Mouse (Mus musculus) MEL (cell line): ENCODE data around the gene Peli1. TPM values are rescaled to one million over a fixed set of nuclear protein-coding genes. Genes with fewer than 3 reads are reported as not detected.
"Not testable (repeated sequence)": the region's sequence is repeated elsewhere in the genome, so short reads cannot be mapped to it uniquely, and the experiment has no call there.

ENCODE experiments used
- DNase-seq: peaks from one replicate; pipeline ENCODE4 v3.0.0; 2011; ENCODE audit warnings: low read depth, low spot score
- H3K27ac ChIP-seq: 2 replicates; pipeline ENCODE4 v1.5.1; 2012; ENCODE audit warnings: low read depth, mild to moderate bottlenecking, control low read depth, low read length, moderate library complexity; ENCODE audit not compliant: control insufficient read depth
- H3K27me3 ChIP-seq, 2 experiments: fragments of 150-350 bp in 1 of 2; sonication (generic) in 1 of 2; 2 replicates each; pipeline ENCODE4 v1.6.1; 2012; ENCODE audit warnings: low read length in 2 of 2, mild to moderate bottlenecking in 2 of 2, improper control_type of control experiment in 1 of 2, moderate library complexity in 1 of 2; ENCODE audit not compliant: insufficient read depth in 2 of 2, control insufficient read depth in 1 of 2
- H3K36me3 ChIP-seq, 2 experiments: 2 replicates each; pipeline ENCODE4 v1.6.1; 2012 to 2014; ENCODE audit warnings: low read length in 2 of 2, improper control_type of control experiment in 1 of 2, inconsistent platforms in 1 of 2, mild to moderate bottlenecking in 1 of 2; ENCODE audit not compliant: insufficient read depth in 2 of 2, control insufficient read depth in 1 of 2
- H3K4me1 ChIP-seq, 2 experiments: fragments of 150-350 bp in 1 of 2; sonication (generic) in 1 of 2; 2 replicates each; pipeline ENCODE4 v1.6.1; 2012; ENCODE audit warnings: low read length in 2 of 2, improper control_type of control experiment in 1 of 2, mild to moderate bottlenecking in 1 of 2; ENCODE audit not compliant: insufficient read depth in 2 of 2, control insufficient read depth in 1 of 2
- H3K4me3 ChIP-seq, 2 experiments: fragments of 150-350 bp in 1 of 2; sonication (generic) in 1 of 2; 2 replicates each; pipeline ENCODE4 v1.5.1; 2012; ENCODE audit warnings: low read depth in 2 of 2, low read length in 2 of 2, mild to moderate bottlenecking in 2 of 2, moderate library complexity in 2 of 2, control low read depth in 1 of 2, improper control_type of control experiment in 1 of 2; ENCODE audit not compliant: control insufficient read depth in 1 of 2, insufficient read depth in 1 of 2
- H3K79me2 ChIP-seq: 2 replicates; pipeline ENCODE4 v1.6.1; 2012; ENCODE audit warnings: mild to moderate bottlenecking, low read length, moderate library complexity; ENCODE audit not compliant: control insufficient read depth, poor library complexity, insufficient read depth
- H3K9ac ChIP-seq: 2 replicates; pipeline ENCODE4 v1.6.1; 2012; ENCODE audit warnings: low read depth, mild to moderate bottlenecking, control low read depth, low read length, moderate library complexity; ENCODE audit not compliant: control insufficient read depth, poor library complexity, severe bottlenecking
- H3K9me3 ChIP-seq: fragments of 150-350 bp; sonication (generic); replicated peaks from 2 replicates; pipeline ENCODE4 v1.6.1; 2012; ENCODE audit warnings: mild to moderate bottlenecking, low read length, improper control_type of control experiment, moderate library complexity; ENCODE audit not compliant: insufficient read depth
- CTCF ChIP-seq, 3 experiments: IDR thresholded peaks in 2 of 3; conservative IDR thresholded peaks in 1 of 3; 2 replicates each; pipeline ENCODE4 v1.5.1; 2011 to 2012; ENCODE audit warnings: low read length in 3 of 3, low read depth in 2 of 3, mild to moderate bottlenecking in 2 of 3, improper control_type of control experiment in 1 of 3, inconsistent platforms in 1 of 3, mixed read lengths in 1 of 3, moderate library complexity in 1 of 3; ENCODE audit not compliant: control insufficient read depth in 1 of 3, insufficient read depth in 1 of 3, poor library complexity in 1 of 3, severe bottlenecking in 1 of 3
- ELF1 ChIP-seq: IDR thresholded peaks from 2 replicates; pipeline ENCODE4 v1.6.1; 2014; ENCODE audit warnings: low read depth, mild to moderate bottlenecking, inconsistent platforms, low read length, improper control_type of control experiment, moderate library complexity
- EP300 ChIP-seq, 2 experiments: IDR thresholded peaks; 2 replicates each; pipeline ENCODE4 v1.6.1; 2011; ENCODE audit warnings: improper control_type of control experiment in 2 of 2, low read length in 2 of 2, low read depth in 1 of 2, mild to moderate bottlenecking in 1 of 2
- ETS1 ChIP-seq: IDR thresholded peaks from 2 replicates; pipeline ENCODE4 v1.6.1; 2012; ENCODE audit warnings: low read depth, mild to moderate bottlenecking, inconsistent platforms, low read length, improper control_type of control experiment, moderate library complexity
- GATA1 ChIP-seq: IDR thresholded peaks from 2 replicates; pipeline ENCODE4 v1.6.1; 2011; ENCODE audit warnings: low read depth, low read length, improper control_type of control experiment
- HCFC1 ChIP-seq: IDR thresholded peaks from 2 replicates; pipeline ENCODE4 v1.6.1; 2012; ENCODE audit warnings: low read depth, mild to moderate bottlenecking, inconsistent platforms, low read length, improper control_type of control experiment, moderate library complexity
- KAT2A ChIP-seq: conservative IDR thresholded peaks from 2 replicates; pipeline ENCODE4 v1.6.1; 2012; ENCODE audit warnings: low read depth, low read length, improper control_type of control experiment, inconsistent platforms
- MAFK ChIP-seq: IDR thresholded peaks from 2 replicates; pipeline ENCODE4 v1.6.1; 2011; ENCODE audit warnings: low read depth, mild to moderate bottlenecking, low read length, improper control_type of control experiment, borderline replicate concordance
- MEF2A ChIP-seq: IDR thresholded peaks from 2 replicates; pipeline ENCODE4 v1.6.1; 2014; ENCODE audit warnings: low read depth, mild to moderate bottlenecking, inconsistent platforms, low read length, improper control_type of control experiment; ENCODE audit not compliant: poor library complexity, insufficient replicate concordance, severe bottlenecking; ENCODE audit errors: extremely low read depth
- MXI1 ChIP-seq: IDR thresholded peaks from 2 replicates; pipeline ENCODE4 v1.6.1; 2011; ENCODE audit warnings: mild to moderate bottlenecking, low read depth, low read length, improper control_type of control experiment
- MYC ChIP-seq: IDR thresholded peaks from 2 replicates; pipeline ENCODE4 v1.6.1; 2011; ENCODE audit warnings: low read depth, mild to moderate bottlenecking, low read length, improper control_type of control experiment, moderate library complexity
- NELFE ChIP-seq: IDR thresholded peaks from 2 replicates; pipeline ENCODE4 v1.6.1; 2011; ENCODE audit warnings: low read depth, low read length, improper control_type of control experiment
- NRF1 ChIP-seq: IDR thresholded peaks from 2 replicates; pipeline ENCODE4 v1.6.1; 2014; ENCODE audit warnings: low read depth, mild to moderate bottlenecking, inconsistent platforms, low read length, improper control_type of control experiment, moderate library complexity; ENCODE audit not compliant: poor library complexity, insufficient read depth, severe bottlenecking
- POLR2A ChIP-seq, 2 experiments: IDR thresholded peaks; 2 replicates each; pipeline ENCODE4 v1.6.1; 2011 to 2012; ENCODE audit warnings: low read length in 2 of 2, mild to moderate bottlenecking in 2 of 2, control low read depth in 1 of 2, improper control_type of control experiment in 1 of 2, low read depth in 1 of 2, moderate library complexity in 1 of 2; ENCODE audit not compliant: control insufficient read depth in 1 of 2, insufficient read depth in 1 of 2, poor library complexity in 1 of 2
- POLR2AphosphoS5 ChIP-seq: IDR thresholded peaks from 2 replicates; pipeline ENCODE4 v1.6.1; 2012; ENCODE audit warnings: low read depth, borderline replicate concordance, mild to moderate bottlenecking, inconsistent platforms, low read length, moderate library complexity, mixed read lengths
- RCOR1 ChIP-seq: IDR thresholded peaks from 2 replicates; pipeline ENCODE4 v1.6.1; 2012; ENCODE audit warnings: low read depth, mild to moderate bottlenecking, inconsistent platforms, low read length, improper control_type of control experiment
- SIN3A ChIP-seq: IDR thresholded peaks from 2 replicates; pipeline ENCODE4 v1.6.1; 2012; ENCODE audit warnings: low read length, improper control_type of control experiment, inconsistent platforms
- TAL1 ChIP-seq: IDR thresholded peaks from 2 replicates; pipeline ENCODE4 v1.6.1; 2012; ENCODE audit warnings: mild to moderate bottlenecking, inconsistent platforms, low read length, moderate library complexity, mixed read lengths
- TCF12 ChIP-seq: IDR thresholded peaks from 2 replicates; pipeline ENCODE4 v1.6.1; 2014; ENCODE audit warnings: low read depth, mild to moderate bottlenecking, inconsistent platforms, low read length, improper control_type of control experiment, moderate library complexity
- UBTF ChIP-seq: IDR thresholded peaks from 2 replicates; pipeline ENCODE4 v1.6.1; 2012; ENCODE audit warnings: low read depth, mild to moderate bottlenecking, inconsistent platforms, low read length, improper control_type of control experiment, moderate library complexity, borderline replicate concordance; ENCODE audit not compliant: insufficient read depth
- USF1 ChIP-seq: IDR thresholded peaks from 2 replicates; pipeline ENCODE4 v1.6.1; 2014; ENCODE audit warnings: low read depth, mild to moderate bottlenecking, inconsistent platforms, low read length, improper control_type of control experiment, moderate library complexity
- USF2 ChIP-seq, 2 experiments: IDR thresholded peaks; 2 replicates each; pipeline ENCODE4 v1.6.1; 2011 to 2012; ENCODE audit warnings: improper control_type of control experiment in 2 of 2, low read length in 2 of 2, borderline replicate concordance in 1 of 2, inconsistent platforms in 1 of 2, low read depth in 1 of 2, mild to moderate bottlenecking in 1 of 2; ENCODE audit not compliant: insufficient read depth in 1 of 2
- ZC3H11A ChIP-seq: IDR thresholded peaks from 2 replicates; pipeline ENCODE4 v1.6.1; 2012; ENCODE audit warnings: low read depth, mild to moderate bottlenecking, inconsistent platforms, low read length, improper control_type of control experiment
- ZKSCAN1 ChIP-seq: IDR thresholded peaks from 2 replicates; pipeline ENCODE4 v1.6.1; 2012; ENCODE audit warnings: low read depth, mild to moderate bottlenecking, inconsistent platforms, low read length, improper control_type of control experiment, moderate library complexity
- polyA plus RNA-seq, 2 experiments: library from polyadenylated mRNA; stranded (reverse) in 1 of 2; unstranded in 1 of 2; fragments of >175 nt in 1 of 2; fragments of >200 nt in 1 of 2; gene quantifications; 2 replicates each; pipeline versions ENCODE4 v1.2.1 to v1.2.4; 2012; ENCODE audit warnings: low replicate concordance in 2 of 2, low read depth in 1 of 2; ENCODE audit not compliant: insufficient read length in 2 of 2, insufficient read depth in 1 of 2, missing spikeins in 1 of 2
- total RNA-seq: library from RNA; depleted of rRNA; stranded (reverse); fragments of 300-350 nt; gene quantifications from 2 replicates; pipeline ENCODE4 v1.2.3, GENCODE M21; 2012

Gene Peli1
- total and polyA plus RNA-seq, 3 experiments = 7.5 to 11.6 TPM; not detected in 1

- peak; percentile 58; the same call in 1 of the 2 replicates for TF ChIP-seq MEF2A
- TF ChIP-seq MAFK = no peak
- no peak for TF ChIP-seq NRF1
- TF ChIP-seq HCFC1 = no peak
- TF ChIP-seq EP300 (IDR thresholded peaks at IDR 0.05; ENCODE audit: low read depth in 1 of 2, low read length in 2 of 2) = peak; percentile 77 to 91
- no peak for TF ChIP-seq ZC3H11A
- TF ChIP-seq TCF12 = peak; percentile 87
- TF ChIP-seq UBTF = no peak
- no peak for TF ChIP-seq USF1
- TF ChIP-seq NELFE = no peak
- peak; percentile 87 for TF ChIP-seq RCOR1
- no peak for TF ChIP-seq POLR2AphosphoS5
- TF ChIP-seq MYC = 0 out of 2 replicates have a peak, but pooled peaks have one; percentile 55
Measured at GRCm38 (mm10) chr11:21182709-21183108, 91.6 kb downstream of the Peli1 start (continued).

GRCm38 (mm10) chr11:21191821-21192220 is 100.7 kb downstream of the Peli1 start:
- H3K9me3 ChIP-seq, H3K79me2 ChIP-seq, H3K4me3 ChIP-seq, H3K9ac ChIP-seq, H3K4me1 ChIP-seq, H3K27me3 ChIP-seq, H3K36me3 ChIP-seq: not testable (repeated sequence)
- TF ChIP-seq TAL1 (peak; percentile 69), ELF1 (peak; percentile 70; the same call in 1 of the 2 replicates), EP300 (IDR thresholded peaks at IDR 0.05; ENCODE audit: low read depth in 1 of 2, low read length in 2 of 2) (peak; percentile 66 to 72), ETS1 (peak; percentile 65)
- peak overlapping the region; percentile 55 for H3K27ac ChIP-seq
- DNase-seq = peak; percentile 64

GRCm38 (mm10) chr11:21194851-21195250 is 103.8 kb downstream of the Peli1 start:
- Histone ChIP-seq H3K4me1 (peaks cover 8 to 9% of the 10 kb centered on the region in 2 experiments; a peak in 3 of 4 replicates), H3K4me3 (no peak overlapping the region), H3K9ac (no peak overlapping the region), H3K27me3 (no peaks in the 10 kb centered on the region), H3K79me2 (no peaks in the 10 kb centered on the region), H3K9me3 (no peaks in the 10 kb centered on the region; the same call in 1 of the 2 replicates), H3K36me3 (peaks cover 0 to 6% of the 10 kb centered on the region in 2 experiments; a peak in 2 of 4 replicates), H3K27ac (no peak overlapping the region)
- DNase-seq = no peak
- TF ChIP-seq USF2 (IDR thresholded peaks at IDR 0.05; ENCODE audit: borderline replicate concordance in 1 of 2, insufficient read depth in 1 of 2, low read depth in 1 of 2, low read length in 2 of 2) = no peak
- no peak for TF ChIP-seq SIN3A
- TF ChIP-seq GATA1 = no peak
- TF ChIP-seq CTCF (IDR thresholded peaks at IDR 0.05 in 2 of 3, conservative IDR thresholded peaks at IDR 0.05 in 1 of 3; ENCODE audit: control insufficient read depth in 1 of 3, insufficient read depth in 1 of 3, low read depth in 2 of 3, low read length in 3 of 3, poor library complexity in 1 of 3, severe bottlenecking in 1 of 3) = no peak
- TF ChIP-seq UBTF = no peak
- TF ChIP-seq KAT2A = no peak
- no peak for TF ChIP-seq ZKSCAN1
- no peak for TF ChIP-seq MEF2A
- TF ChIP-seq MXI1 = no peak
- TF ChIP-seq POLR2A (IDR thresholded peaks at IDR 0.05; ENCODE audit: control insufficient read depth in 1 of 2, insufficient read depth in 1 of 2, low read depth in 1 of 2, low read length in 2 of 2, poor library complexity in 1 of 2) = no peak
